ENCODE assay signal across 8 mouse cellular contexts in the genomic region with DNA sequence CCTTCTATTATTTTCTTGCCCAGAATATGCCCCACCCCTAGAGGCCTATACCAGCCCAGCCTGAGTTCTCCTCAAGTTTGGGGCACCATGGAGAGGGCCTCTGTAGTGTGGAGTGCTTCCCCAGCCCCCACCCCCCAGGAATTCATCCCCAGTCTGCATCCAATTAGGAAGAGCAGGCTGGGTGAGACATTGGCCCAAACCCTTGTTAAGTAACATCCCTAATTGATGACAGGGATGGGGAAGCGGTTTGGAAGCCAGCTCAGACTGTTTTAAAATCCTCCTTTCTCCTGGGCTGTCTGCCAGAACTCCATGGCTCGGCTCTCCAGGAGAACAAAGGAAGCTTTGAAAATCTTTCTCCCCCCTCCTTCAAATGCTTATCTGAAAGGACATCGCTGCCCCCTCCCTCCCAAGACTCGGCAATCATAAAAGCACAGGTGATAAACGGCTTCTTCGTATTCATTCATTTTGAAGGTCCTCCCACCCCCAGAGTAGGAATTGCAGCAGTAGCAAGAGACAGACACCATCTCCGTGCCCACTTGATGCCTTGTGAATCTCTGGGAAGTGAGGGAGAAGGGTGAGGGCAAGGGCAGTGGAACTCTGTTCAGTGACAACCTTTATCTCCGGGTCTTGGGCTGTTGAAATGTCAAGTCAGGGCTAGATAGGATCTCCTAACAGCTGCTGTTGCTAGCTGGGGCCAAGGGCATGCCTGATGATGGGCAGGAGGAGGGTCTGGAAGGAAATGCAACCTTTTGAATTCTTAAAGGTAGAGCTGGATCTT.
A peak's percentile ranks its signal among the peaks of the same experiment; 100 is the strongest.
DNase-seq lines count a peak whose midpoint lies in the region; ATAC-seq and TF ChIP-seq lines count a peak whose summit lies in the region.

No protein-coding gene starts in this region.

- no peak for TF ChIP-seq CTCF in brain, embryonic 14.5 days (IDR thresholded peaks at IDR 0.05; ENCODE audit: borderline replicate concordance, extremely low read depth, insufficient read depth, insufficient read length)
- no peak for TF ChIP-seq CTCF in left cerebral cortex, adult 2 months (IDR thresholded peaks at IDR 0.05)
- no peak for TF ChIP-seq CTCF in thymus, adult 2 months (IDR thresholded peaks at IDR 0.05; ENCODE audit: borderline replicate concordance, control insufficient read depth, extremely low read depth, insufficient read depth, low read length, poor library complexity)

- H3K4me2 ChIP-seq in kidney, embryonic 15.5 days, result no peak overlapping the region

- 0 out of 2 replicates have a peak overlapping the region, but pooled peaks have one; percentile 3 for H3K27ac ChIP-seq in kidney, embryonic 15.5 days
- peak overlapping the region; percentile 53 for H3K27ac ChIP-seq in left cerebral cortex, adult 2 months
- H3K27ac ChIP-seq in thymus, adult 2 months (ENCODE audit: control insufficient read depth, insufficient read depth, low read length), result no peak overlapping the region

- H3K4me3 ChIP-seq in kidney, embryonic 15.5 days (replicated peaks), result no peak overlapping the region
- H3K4me3 ChIP-seq in left cerebral cortex, adult 2 months, result no peak overlapping the region
- H3K4me3 ChIP-seq in thymus, adult 2 months (ENCODE audit: control insufficient read depth, insufficient read depth, low read length), result no peak overlapping the region

- WGBS in kidney, embryonic 15.5 days, result 41% methylated on average over 8 of the region's 8 CpGs
- WGBS in thymus, adult 2 months, result 69% methylated on average over 8 of the region's 8 CpGs

- no peak for ATAC-seq in kidney, embryonic 15.5 days (replicated peaks; ENCODE audit: low FRiP score)

- H3K4me1 ChIP-seq in kidney, embryonic 15.5 days, result peaks cover 6% of the 10 kb centered on the region; the same call in 1 of the 2 replicates
- no peaks in the 10 kb centered on the region for H3K4me1 ChIP-seq in thymus, adult 2 months (replicated peaks; ENCODE audit: control insufficient read depth, insufficient read depth, low read length)

- H3K9ac ChIP-seq in kidney, embryonic 15.5 days, result no peak overlapping the region

- H3K36me3 ChIP-seq in kidney, embryonic 15.5 days, result no peaks in the 10 kb centered on the region
- no peaks in the 10 kb centered on the region for H3K36me3 ChIP-seq in thymus, adult 2 months (ENCODE audit: control insufficient read depth, insufficient read depth, low read length)

- intact Hi-C loops in left cerebral cortex, adult 2 months (cut with DNase I), result loop anchor here (5.0 kb wide), 3 partner anchors 88 to 208 kb away; no protein-coding TSS in a partner anchor

- no peaks in the 10 kb centered on the region for H3K27me3 ChIP-seq in kidney, embryonic 15.5 days
- H3K27me3 ChIP-seq in thymus, adult 2 months (ENCODE audit: control insufficient read depth, insufficient read depth, low read length), result no peaks in the 10 kb centered on the region

- H3K9me3 ChIP-seq in kidney, embryonic 15.5 days (replicated peaks), result 0 out of 2 replicates have a peak, but pooled peaks cover 2% of the 10 kb centered on the region

- TF ChIP-seq POLR2A in brain, embryonic 14.5 days (IDR thresholded peaks at IDR 0.05; ENCODE audit: borderline replicate concordance, extremely low read depth, insufficient read depth, insufficient read length, poor library complexity, severe bottlenecking), result no peak
- no peak for TF ChIP-seq POLR2A in thymus, adult 2 months (IDR thresholded peaks at IDR 0.05; ENCODE audit: control insufficient read depth, extremely low read depth, insufficient read depth, low read length, poor library complexity)

- DNase-seq in kidney, postnatal 25 days, result no peak
- DNase-seq in brain, embryonic 14.5 days (ENCODE audit: low read depth), result peak; percentile 96
- DNase-seq in frontal cortex, adult 2 months (ENCODE audit: extremely low spot score in 1 of 2, low spot score in 1 of 2), result peak; percentile 48 to 85
- peak; percentile 65 to 68 for DNase-seq in left cerebral cortex, adult 2 months (ENCODE audit: extremely low spot score in 1 of 2, low spot score in 2 of 2)
- DNase-seq in right cerebral cortex, postnatal 25 days, result peak; percentile 68
- no peak for DNase-seq in thymus, adult 2 months
- DNase-seq in T-cell, adult 2 months (ENCODE audit: low spot score), result no peak

Comparison
In these comparisons a context has a peak if more than half of its experiments do, and no peak if none do; other contexts are left out.
1. DNase-seq: peak in brain, embryonic 14.5 days (single experiment), frontal cortex, adult 2 months (2 of 2), left cerebral cortex, adult 2 months (2 of 2) and right cerebral cortex, postnatal 25 days (single experiment); none in kidney, postnatal 25 days (0 of 2), thymus, adult 2 months (single experiment) and T-cell, adult 2 months (single experiment).